Mouse (Mus musculus): ENCODE measurements around the gene Hist1h2bf. TPM values are rescaled to one million over a fixed set of nuclear protein-coding genes. Genes with fewer than 3 reads are reported as not detected.

The Hist1h2bf gene
- 1.1 TPM in 1 of 2 replicates, not detected in the other for polyA plus RNA-seq (2021; fragmentation: Nextera tagmentation)
- long read RNA-seq, experiment 1: 0 reads
- long read RNA-seq, experiment 2: 0 reads

DNA sequence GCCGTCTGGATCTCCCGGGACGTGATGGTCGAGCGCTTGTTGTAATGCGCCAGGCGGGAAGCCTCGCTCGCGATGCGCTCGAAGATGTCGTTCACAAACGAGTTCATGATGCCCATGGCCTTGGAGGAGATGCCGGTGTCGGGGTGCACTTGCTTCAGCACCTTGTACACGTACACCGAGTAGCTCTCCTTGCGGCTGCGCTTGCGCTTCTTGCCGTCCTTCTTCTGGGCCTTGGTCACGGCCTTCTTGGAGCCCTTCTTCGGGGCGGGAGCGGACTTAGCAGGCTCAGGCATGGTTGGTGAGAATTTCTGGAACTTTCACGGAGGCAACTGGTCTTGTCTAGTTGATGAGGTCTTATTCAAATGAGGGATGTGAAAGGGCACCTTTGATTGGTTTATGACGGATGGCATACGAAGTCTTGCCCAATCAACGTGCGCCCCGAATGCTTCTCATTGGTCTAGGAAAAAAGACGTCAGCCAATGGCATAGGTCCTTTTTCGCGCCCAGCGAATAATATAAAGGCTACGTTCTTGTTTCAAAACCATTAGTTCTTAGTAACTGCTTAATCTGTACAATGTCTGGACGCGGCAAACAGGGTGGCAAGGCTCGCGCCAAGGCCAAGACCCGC, at the start of gene Hist1h2bf, which contains the start of gene Hist1h2ad:
Gene Hist1h2bf (minus strand): TSS at position 299 of the 627 bp plus-strand sequence.
Gene Hist1h2ad (plus strand): TSS at position 484 of the 627 bp plus-strand sequence.

DNA sequence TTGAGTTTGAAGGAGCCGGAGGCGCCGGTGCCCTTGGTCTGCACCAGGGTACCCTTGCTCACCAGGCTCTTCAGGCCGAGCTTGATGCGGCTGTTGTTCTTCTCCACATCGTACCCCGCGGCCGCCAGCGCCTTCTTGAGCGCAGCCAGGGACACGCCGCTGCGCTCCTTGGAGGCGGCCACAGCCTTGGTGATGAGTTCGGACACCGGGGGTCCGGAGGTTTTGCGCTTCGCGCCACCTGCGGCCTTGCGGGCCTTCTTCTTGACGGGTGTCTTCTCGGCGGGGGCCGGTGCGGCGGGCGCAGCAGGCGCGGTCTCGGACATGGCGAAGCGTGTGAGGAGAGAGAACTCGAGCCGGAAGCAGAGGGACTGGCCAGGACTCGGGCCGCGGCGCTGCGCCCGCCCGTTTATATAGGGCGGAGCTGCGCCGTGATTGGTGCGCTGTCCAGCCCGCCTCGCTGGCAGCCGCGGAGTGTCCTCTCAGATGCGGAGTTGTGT, 48.2 kb upstream of the Hist1h2bf start, which contains the start of gene Hist1h1e:
Gene Hist1h1e (minus strand): TSS at position 384 of the 497 bp plus-strand sequence.

DNA sequence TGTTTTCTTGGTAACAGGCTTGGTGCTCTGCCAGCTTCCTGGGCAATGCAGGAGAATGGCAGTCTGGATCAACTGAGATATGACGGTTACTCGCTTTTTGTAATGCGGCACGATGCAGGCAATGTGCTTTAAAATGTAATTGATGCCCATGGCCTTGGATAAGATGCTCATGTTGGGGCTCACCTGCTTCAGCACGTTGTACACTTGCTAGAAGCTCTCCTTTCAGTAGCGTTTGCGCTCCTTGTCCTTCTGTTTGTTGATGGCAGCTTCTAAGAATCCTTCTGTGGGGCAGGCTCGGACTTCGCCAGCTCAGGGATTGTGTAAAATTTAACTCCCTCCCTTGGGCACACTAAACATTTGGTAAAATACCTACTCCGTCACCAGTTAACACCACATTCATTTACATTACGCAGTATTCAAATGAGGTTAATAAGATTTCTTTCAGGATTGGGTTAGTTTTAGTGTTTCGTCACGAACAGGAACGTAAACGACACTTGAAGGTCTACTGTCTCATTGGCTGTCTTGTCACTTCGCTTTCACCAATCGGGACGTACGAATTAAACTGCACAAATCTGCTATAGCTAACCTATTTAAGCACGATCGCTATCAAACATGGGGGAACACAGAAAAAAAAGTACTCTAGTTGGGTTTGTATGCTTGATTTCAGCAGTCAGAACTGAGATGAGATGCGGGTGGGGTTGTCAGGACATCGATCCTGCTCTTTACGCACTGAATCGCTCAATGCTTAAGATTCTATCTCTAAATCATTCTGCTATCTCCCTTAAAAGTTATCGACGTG, 46.9 kb upstream of the Hist1h2bf start, which contains the start of gene Hist1h2be:
Gene Hist1h2be (minus strand): TSS at position 392 of the 799 bp plus-strand sequence.

DNA sequence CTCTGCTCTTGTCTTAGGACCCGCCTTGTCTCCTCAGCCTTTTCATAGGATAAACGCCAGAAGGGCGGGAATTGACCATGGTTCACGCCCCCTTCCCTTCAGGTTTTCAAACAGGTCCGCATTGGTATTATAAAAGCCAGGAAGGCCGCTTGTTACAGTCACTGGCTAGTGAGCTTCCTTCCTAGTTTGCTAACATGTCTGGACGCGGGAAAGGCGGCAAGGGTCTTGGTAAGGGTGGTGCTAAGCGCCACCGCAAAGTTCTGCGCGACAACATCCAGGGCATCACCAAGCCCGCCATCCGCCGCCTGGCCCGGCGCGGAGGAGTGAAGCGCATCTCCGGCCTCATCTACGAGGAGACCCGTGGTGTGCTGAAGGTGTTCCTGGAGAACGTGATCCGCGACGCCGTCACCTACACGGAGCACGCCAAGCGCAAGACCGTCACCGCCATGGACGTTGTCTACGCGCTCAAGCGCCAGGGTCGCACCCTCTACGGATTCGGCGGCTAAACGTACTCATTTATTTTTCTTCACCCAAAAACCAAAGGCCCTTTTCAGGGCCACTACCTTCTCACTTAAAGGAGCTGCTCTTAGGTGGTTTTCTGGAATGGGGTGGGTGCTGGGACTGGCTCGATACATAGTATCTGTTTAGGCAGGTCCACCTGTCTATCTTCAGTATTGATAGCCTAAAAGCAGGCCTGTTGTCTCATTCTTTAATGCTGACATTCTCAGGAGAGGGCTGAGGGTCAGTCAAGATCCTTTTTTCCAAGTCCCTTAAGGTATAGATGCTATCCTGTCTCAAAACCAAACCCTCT, 7.6 kb upstream of the Hist1h2bf start, which contains the start of gene Hist1h4d:
Gene Hist1h4d (plus strand): TSS at position 191 of the 811 bp plus-strand sequence.

DNA sequence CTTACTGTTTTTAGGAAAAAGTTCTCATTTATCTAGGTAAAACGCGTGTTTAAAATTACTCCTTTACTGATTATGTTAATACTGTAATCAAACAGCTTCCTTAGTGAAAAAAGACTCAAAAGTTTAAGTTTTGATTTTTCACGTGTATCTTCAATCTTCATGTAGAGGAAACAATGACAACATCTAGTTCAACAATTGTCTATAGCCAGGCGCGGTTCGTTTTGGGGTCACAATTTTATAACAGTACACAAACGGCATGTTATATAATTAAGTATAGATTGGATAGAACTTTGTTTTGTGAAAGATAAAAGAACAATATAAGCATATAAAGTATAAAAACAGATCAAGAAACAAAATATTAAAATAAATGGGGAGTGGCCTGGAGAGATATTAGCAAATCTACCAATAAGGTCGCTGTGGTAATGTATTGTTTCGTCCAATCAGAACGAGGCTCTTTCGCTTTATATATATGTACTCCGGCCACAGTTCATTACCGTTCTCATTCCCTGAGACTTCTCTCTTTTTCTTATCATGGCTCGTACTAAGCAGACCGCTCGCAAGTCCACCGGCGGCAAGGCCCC, 1.4 kb upstream of the Hist1h2bf start, which contains the start of gene Hist1h3d:
Gene Hist1h3d (plus strand): TSS at position 493 of the 581 bp plus-strand sequence.

DNA sequence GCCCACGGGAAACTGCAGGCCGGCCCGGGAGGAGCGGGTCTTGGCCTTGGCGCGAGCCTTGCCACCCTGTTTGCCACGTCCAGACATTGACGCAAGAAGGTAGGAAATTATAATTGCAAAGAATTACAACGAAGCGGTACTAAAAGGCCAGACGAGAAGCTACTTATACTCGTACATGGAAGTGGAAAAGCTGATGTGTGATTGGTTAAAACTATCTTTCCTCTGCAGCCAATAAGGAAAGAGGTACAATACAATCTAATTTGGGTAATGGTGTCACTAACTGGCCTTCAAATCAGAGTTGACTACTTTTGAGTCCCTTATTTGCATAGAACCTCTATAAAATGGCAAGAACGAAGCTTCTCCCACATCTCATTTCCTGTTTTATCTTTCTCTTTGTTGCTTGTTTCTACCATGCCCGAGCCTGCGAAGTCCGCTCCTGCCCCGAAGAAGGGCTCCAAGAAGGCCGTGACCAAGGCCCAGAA, 2.9 kb downstream of the Hist1h2bf start, which contains the start of the genes Hist1h2ae and Hist1h2bg:
Gene Hist1h2ae (minus strand): TSS at position 199 of the 482 bp plus-strand sequence.
Gene Hist1h2bg (plus strand): TSS at position 375 of the 482 bp plus-strand sequence.

DNA sequence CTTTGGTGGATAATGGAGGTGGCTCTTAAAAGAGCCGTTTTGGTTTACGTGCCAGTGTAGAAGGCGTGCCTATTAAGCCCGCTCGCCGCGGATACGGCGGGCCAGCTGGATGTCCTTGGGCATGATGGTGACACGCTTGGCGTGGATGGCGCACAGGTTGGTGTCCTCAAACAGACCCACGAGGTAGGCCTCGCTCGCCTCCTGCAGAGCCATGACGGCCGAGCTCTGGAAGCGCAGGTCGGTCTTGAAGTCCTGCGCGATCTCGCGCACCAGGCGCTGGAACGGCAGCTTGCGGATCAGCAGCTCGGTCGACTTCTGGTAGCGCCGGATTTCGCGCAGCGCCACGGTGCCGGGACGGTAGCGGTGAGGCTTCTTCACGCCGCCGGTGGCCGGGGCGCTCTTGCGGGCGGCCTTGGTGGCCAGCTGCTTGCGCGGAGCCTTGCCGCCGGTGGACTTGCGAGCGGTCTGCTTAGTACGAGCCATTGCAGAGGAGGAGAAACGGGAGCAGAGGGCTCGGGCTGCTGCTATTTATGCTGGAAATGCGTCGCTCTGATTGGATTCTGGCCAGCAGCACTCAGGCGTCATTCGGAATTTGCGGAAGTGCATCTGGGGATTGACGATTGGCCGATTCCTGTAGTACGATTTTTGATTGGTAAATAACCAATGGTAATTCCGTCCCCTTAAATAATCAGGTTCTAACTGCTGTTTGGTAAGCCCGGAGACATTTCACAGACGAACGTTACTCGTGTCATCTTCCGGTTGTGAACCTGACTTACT, 11.9 kb downstream of the Hist1h2bf start, which contains the start of gene Hist1h3e:
Gene Hist1h3e (minus strand): TSS at position 487 of the 777 bp plus-strand sequence.

DNA sequence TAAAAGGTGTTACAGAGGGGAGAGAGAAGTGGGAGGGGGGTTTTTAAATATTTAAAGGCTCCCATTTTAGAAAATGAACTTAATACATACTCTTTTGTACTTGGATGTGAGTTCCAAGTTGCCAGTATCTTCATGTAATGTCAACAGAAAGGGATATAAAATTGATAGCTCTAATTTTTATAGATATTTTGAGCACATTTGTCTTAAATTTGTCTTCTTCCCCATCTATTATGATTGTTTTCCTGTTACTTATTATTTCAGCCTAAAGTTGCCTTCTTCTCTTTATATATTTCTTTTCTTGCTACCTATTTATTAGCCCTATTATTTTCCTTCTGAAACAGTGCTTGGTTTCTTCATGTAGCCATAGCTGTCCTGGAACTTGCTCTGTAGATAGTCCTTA, 21.0 kb downstream of the Hist1h2bf start, which contains the start of gene Hist1h1d:
Gene Hist1h1d (plus strand): TSS at position 301 of the 400 bp plus-strand sequence.

DNA sequence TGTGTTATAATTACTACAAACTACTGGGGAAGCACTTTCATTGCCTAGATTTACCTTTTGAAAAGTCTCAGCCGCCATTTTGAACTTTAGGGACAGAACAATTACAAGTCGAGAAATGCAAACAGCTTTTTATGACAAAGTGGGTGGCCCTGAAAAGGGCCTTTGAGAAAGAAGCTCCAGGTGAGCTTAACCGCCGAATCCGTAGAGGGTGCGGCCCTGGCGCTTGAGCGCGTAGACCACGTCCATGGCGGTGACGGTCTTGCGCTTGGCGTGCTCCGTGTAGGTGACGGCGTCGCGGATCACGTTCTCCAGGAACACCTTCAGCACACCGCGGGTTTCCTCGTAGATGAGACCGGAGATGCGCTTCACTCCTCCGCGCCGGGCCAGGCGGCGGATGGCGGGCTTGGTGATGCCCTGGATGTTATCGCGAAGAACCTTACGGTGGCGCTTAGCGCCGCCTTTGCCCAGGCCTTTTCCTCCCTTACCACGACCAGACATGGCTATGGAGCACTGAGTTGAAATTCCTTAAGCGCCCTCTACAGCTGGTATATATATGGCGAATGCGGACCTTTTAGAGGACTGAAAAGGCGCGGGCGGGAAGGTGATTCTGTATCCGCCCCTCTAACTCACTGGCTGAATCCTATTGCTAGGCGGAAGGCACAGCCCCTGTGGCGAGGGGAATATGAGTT, 22.7 kb downstream of the Hist1h2bf start, which contains the start of gene Hist1h4f:
Gene Hist1h4f (minus strand): TSS at position 503 of the 689 bp plus-strand sequence.

DNA sequence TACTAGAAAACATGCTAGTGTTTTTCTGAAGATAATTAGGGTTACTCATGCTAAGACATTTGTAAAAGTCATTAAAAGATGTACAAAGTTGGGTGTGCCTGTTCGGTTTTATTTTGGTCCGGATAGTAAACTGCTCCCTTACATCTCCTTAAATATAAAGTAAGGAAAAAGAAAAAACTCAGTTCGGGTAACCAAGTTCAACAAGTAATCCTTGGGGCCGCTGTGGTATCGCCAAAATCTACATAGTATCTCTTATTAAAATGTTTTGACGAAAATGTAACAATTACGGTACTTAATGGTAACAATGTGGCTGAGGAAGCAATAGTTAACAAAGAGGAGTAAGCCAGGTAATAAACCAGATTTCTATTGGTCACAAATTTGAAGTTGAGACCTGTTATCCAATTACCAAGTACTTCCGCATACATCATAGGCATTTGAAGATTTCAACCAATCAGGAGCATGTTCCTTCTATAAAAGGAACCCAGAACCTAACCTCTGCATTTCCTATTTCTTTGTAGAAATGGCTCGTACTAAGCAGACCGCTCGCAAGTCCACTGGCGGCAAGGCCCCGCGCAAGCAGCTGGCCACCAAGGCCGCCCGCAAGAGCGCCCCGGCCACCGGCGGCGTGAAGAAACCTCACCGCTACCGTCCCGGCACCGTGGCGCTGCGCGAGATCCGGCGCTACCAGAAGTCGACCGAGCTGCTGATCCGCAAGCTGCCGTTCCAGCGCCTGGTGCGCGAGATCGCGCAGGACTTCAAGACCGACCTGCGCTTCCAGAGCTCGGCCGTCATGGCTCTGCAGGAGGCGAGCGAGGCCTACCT, 29.8 kb downstream of the Hist1h2bf start, which contains the start of gene Hist1h3f:
Gene Hist1h3f (plus strand): TSS at position 88 of the 822 bp plus-strand sequence.

DNA sequence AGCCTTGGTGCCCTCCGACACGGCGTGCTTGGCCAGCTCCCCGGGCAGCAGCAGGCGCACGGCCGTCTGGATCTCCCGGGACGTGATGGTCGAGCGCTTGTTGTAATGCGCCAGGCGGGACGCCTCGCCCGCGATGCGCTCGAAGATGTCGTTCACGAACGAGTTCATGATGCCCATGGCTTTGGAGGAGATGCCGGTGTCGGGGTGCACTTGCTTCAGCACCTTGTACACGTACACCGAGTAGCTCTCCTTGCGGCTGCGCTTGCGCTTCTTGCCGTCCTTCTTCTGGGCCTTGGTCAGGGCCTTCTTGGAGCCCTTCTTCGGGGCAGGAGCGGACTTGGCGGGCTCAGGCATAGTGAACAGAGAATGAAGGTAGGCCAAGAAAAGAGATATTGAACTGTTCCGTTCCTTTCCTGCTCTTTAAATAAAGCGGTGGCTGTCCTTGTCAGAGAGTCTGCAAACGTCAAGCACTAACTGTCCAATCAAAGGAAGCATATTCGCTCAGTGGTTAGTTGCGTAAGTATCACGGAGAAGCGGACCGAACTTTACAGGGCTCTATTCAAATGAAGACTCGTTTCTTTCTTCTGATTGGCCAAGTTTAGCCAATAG, 30.9 kb downstream of the Hist1h2bf start, which contains the start of gene Hist1h2bh:
Gene Hist1h2bh (minus strand): TSS at position 394 of the 609 bp plus-strand sequence.

DNA sequence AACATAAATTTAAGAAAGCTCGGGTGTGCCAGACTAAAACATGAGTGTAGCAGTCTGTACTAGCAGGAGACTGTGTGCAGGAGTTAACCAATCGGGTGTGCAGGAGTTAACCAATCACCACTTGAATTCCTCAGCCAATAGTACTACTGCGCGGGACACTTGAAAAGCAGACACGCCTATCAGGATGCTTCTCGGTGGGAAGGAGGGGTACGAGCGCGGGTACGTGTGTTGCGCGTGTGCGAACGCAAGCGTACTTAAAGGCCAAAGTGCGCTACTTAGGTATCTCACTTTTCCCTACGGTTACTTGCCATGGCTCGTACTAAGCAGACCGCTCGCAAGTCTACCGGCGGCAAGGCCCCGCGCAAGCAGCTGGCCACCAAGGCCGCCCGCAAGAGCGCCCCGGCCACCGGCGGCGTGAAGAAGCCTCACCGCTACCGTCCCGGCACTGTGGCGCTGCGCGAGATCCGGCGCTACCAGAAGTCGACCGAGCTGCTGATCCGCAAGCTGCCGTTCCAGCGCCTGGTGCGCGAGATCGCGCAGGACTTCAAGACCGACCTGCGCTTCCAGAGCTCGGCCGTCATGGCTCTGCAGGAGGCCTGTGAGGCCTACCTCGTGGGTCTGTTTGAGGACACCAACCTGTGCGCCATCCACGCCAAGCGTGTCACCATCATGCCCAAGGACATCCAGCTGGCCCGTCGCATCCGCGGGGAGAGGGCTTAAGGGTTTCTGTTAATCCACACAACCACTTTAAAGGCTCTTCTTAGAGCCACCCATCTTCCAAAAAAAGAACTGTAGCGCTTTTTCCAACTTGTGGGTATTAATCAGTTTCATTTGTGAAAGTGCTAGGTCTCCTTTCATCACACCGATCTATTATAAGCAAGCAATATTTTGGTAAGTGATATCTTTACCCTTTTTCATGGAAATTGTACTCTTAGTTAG, 38.6 kb downstream of the Hist1h2bf start, which contains the start of gene Hist1h3g:
Gene Hist1h3g (plus strand): TSS at position 286 of the 939 bp plus-strand sequence.

DNA sequence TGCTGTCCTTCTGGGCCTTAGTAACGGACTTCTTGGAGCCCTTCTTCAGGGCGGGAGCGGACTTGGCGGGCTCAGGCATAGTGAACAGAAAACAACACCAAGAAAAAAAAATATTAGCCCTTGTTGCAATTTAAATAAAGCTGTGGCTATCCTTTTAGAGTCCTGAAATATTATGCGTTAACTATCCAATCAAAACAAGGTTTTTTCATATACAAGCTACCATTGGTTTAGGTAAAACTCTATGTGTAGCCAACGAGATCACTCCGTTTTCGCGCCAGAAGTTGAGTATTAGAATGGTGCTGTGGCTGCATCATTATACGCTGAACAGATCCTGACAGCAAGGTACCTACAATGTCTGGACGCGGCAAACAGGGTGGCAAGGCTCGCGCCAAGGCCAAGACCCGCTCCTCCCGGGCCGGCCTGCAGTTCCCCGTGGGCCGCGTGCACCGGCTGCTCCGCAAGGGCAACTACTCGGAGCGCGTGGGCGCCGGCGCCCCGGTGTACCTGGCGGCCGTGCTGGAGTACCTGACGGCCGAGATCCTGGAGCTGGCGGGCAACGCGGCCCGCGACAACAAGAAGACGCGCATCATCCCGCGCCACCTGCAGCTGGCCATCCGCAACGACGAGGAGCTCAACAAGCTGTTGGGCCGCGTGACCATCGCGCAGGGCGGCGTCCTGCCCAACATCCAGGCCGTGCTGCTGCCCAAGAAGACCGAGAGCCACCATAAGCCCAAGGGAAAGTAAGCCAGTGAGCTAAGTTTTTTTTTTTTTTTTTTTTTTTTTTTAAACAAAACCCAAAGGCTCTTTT, 40.2 kb downstream of the Hist1h2bf start, which contains the start of gene Hist1h2af:
Gene Hist1h2af (plus strand): TSS at position 347 of the 808 bp plus-strand sequence.

DNA sequence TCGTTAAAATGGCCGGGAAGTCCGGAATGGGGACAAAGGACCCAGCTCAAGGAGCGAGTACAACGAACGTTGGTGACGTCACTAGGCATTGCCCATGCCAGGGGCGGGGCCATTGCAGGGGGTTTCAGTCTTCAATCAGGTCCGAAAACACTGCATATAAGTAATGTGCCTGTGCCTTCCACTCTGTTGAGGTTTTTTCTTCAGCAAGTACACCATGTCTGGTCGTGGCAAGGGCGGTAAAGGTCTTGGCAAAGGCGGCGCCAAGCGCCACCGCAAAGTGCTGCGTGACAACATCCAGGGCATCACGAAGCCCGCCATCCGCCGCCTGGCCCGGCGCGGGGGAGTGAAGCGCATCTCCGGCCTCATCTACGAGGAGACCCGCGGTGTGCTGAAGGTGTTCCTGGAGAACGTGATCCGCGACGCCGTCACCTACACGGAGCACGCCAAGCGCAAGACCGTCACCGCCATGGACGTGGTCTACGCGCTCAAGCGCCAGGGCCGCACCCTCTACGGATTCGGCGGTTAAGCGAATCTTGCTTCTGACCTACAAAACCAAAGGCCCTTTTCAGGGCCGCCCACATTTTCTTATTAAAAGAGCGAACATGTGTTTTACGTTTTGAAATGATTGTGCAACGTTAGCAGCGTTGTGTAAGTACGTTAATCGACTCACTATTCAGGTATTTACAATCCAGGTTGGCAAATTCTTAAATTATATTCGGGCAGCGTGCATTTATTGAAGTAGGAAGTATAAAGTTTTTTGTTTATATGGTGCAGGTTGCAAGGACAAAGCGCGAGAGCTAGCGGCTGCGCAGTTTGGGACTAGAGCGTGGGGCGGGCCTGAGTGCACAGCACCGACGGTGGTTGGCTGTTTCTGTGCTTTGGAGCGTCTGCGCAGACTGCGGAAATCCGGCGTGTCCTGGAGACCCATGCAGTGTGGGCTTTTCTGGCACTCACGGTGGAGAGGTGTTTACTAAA, 42.8 kb downstream of the Hist1h2bf start, which contains the start of gene Hist1h4h:
Gene Hist1h4h (plus strand): TSS at position 150 of the 975 bp plus-strand sequence.

